Mouse (Mus musculus) midbrain, embryonic 11.5 days (tissue): ENCODE data around the gene Dop1a. TPM values are rescaled to one million over a fixed set of nuclear protein-coding genes. Genes with fewer than 3 reads are reported as not detected.
A peak's percentile ranks its signal among the peaks of the same experiment; 100 is the strongest.

Source experiments
- ATAC-seq: fragments of 200-750 bp; cut with Nextera tagmentation; 2 replicates; pipeline ENCODE4 v1.8.0; 2017; ENCODE audit warnings: moderate TSS enrichment, moderate library complexity; ENCODE audit not compliant: low FRiP score
- DNase-seq: peaks from one replicate; pipeline ENCODE4 v3.0.0; 2015; ENCODE audit warnings: low spot score; ENCODE audit errors: missing footprints
- H3K27ac ChIP-seq: fragments of 300-500 bp; sonication (generic); 2 replicates; pipeline ENCODE4 v1.5.1; 2014; ENCODE audit warnings: low read depth, low read length
- H3K27me3 ChIP-seq: fragments of 300-500 bp; sonication (generic); 2 replicates; pipeline ENCODE4 v1.6.1; 2014; ENCODE audit warnings: mild to moderate bottlenecking, low read length, moderate library complexity, mixed read lengths; ENCODE audit not compliant: control insufficient read depth, insufficient read depth
- H3K36me3 ChIP-seq: fragments of 300-500 bp; sonication (generic); 2 replicates; pipeline ENCODE4 v1.6.1; 2014; ENCODE audit warnings: mild to moderate bottlenecking, low read length, moderate library complexity, mixed read lengths; ENCODE audit not compliant: control insufficient read depth, insufficient read depth
- H3K4me1 ChIP-seq: fragments of 300-500 bp; sonication (generic); 2 replicates; pipeline ENCODE4 v1.6.1; 2014; ENCODE audit warnings: low read length; ENCODE audit not compliant: control insufficient read depth, insufficient read depth
- H3K4me2 ChIP-seq: fragments of 300-500 bp; sonication (generic); 2 replicates; pipeline ENCODE4 v1.6.1; 2014; ENCODE audit warnings: mild to moderate bottlenecking, moderate library complexity
- H3K4me3 ChIP-seq: fragments of 300-500 bp; sonication (generic); 2 replicates; pipeline ENCODE4 v1.5.1; 2014; ENCODE audit warnings: low read depth, low read length
- H3K9ac ChIP-seq: fragments of 300-500 bp; sonication (generic); 2 replicates; pipeline ENCODE4 v1.6.1; 2014; ENCODE audit warnings: low read length
- H3K9me3 ChIP-seq: fragments of 300-500 bp; sonication (generic); 2 replicates; pipeline ENCODE4 v1.6.1; 2016; ENCODE audit warnings: low read length; ENCODE audit not compliant: control insufficient read depth
- WGBS: fragments of 180-500 bp; shearing (Covaris S2); extraction: QIAGEN DNeasy Blood & Tissue Kit; methylation state at CpG from one replicate; pipeline ENCODE4 v1.1.7; 2014; 5-methylcytosine and 5-hydroxymethylcytosine counted together
- polyA plus RNA-seq: library from polyadenylated mRNA; unstranded; fragments of >200 nt; fragmentation: Nextera tagmentation; extraction: Ambion mirVana; gene quantifications from 2 replicates; pipeline ENCODE4 v1.2.1, GENCODE M21; 2014

Gene Dop1a
- polyA plus RNA-seq, 1 experiment from 2014 or later: 15.3 TPM

DNA sequence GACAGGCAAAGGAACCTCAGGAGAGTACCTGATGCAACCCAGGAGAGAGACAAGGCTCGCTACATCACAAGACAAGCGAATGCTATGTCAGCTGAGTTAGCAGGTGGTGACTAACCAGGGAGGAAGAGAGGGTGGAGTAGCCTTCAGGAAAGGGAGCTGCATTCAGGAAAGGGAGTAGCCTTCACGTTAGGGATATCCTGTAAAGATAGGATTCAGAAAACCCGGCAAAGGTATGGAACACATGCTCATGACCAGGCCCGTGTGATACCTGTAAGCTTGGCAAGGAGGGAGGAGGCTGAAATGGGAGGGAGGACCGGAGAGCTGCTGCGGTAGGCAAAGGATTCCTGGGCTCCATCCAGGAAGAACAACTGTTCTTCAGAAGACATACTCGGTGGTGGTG is 19.5 kb upstream of the Dop1a start:
- Histone ChIP-seq H3K4me1 (peaks cover 5% of the 10 kb centered on the region; the same call in 1 of the 2 replicates), H3K4me2 (no peak overlapping the region), H3K4me3 (no peak overlapping the region), H3K9me3 (no peaks in the 10 kb centered on the region; the same call in 1 of the 2 replicates), H3K36me3 (no peaks in the 10 kb centered on the region), H3K9ac (no peak overlapping the region), H3K27ac (no peak overlapping the region), H3K27me3 (no peaks in the 10 kb centered on the region; the same call in 1 of the 2 replicates)
- ATAC-seq (no peak), DNase-seq (no peak)
- WGBS: 92% methylated on average over 8 of the region's 8 CpGs

DNA sequence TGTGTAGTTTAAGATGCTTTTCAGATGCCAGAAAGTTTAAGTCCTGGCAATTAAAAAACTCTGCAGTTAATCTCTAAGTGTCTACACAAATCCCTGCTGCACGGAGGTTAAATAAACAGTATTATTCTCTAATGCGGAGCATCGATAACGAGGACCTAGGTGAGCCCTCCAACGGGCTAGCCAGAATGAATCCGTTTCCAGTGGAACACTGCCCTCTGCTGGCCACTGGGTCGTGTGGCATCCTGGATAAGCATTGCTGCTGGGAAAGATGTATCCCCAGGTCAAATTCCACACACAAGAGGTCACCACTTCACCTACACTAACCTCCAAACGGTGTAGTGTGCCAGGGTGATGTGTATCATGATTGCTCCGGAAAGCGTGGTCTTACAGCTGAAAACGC is 17.4 kb upstream of the Dop1a start:
- WGBS: 6% methylated on average over 11 of the region's 11 CpGs
- Histone ChIP-seq H3K9ac (no peak overlapping the region), H3K27ac (no peak overlapping the region), H3K27me3 (no peaks in the 10 kb centered on the region; the same call in 1 of the 2 replicates), H3K4me1 (peaks cover 5% of the 10 kb centered on the region; the same call in 1 of the 2 replicates), H3K4me3 (no peak overlapping the region), H3K36me3 (no peaks in the 10 kb centered on the region), H3K4me2 (no peak overlapping the region), H3K9me3 (no peaks in the 10 kb centered on the region; the same call in 1 of the 2 replicates)
- ATAC-seq (peak; percentile 70), DNase-seq (peak; percentile 98)

DNA sequence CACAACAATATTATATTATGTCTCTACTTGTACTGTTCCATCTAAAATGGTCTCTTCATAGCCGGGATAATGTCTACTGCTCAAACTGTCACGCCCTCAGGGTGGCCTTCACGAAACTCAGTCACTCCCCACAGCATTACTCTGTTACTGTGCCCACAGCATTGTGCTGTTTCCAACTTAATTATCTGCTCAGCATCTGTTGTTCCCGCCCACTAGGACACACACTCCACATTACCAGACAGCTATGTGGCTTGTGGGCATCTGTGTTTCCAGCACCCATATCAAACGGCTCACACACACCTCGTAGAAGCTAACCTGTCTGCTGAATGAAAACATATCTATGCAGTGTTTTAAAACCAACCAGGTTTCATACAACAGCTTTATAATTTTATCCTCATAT is 15.9 kb upstream of the Dop1a start:
- Histone ChIP-seq H3K36me3 (no peaks in the 10 kb centered on the region), H3K4me2 (no peak overlapping the region), H3K27ac (no peak overlapping the region), H3K9ac (no peak overlapping the region), H3K4me3 (no peak overlapping the region), H3K4me1 (peaks cover 5% of the 10 kb centered on the region; the same call in 1 of the 2 replicates), H3K27me3 (no peaks in the 10 kb centered on the region; the same call in 1 of the 2 replicates), H3K9me3 (no peaks in the 10 kb centered on the region)
- WGBS: 51% methylated on average over 6 of the region's 6 CpGs
- DNase-seq: peak; percentile 84
- 0 out of 2 replicates have a peak, but pooled peaks have one; percentile 10 for ATAC-seq

DNA sequence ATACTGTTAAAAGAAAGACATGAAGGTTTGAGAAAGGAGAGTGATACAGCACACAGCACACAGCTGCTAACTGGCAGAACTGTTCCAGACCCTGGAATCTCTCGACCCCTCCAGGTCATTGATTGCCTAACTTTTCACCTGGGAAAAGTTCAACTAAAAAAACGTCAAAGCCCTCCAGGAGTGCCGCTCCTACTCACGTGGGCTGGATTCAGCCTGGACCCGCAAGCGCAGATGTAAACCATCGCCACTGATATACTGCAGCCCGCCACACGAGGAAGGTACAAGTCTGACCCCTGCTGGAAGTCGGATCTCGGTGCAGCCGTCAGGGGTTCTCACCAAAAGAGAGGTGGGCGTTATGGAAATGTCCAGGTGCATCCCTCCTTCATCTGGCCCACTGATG is 15.3 kb upstream of the Dop1a start:
- Histone ChIP-seq H3K4me3 (no peak overlapping the region), H3K4me1 (peaks cover 5% of the 10 kb centered on the region; the same call in 1 of the 2 replicates), H3K27me3 (no peaks in the 10 kb centered on the region; the same call in 1 of the 2 replicates), H3K4me2 (0 out of 2 replicates have a peak overlapping the region, but pooled peaks have one; percentile 12), H3K36me3 (no peaks in the 10 kb centered on the region), H3K9me3 (no peaks in the 10 kb centered on the region), H3K9ac (no peak overlapping the region), H3K27ac (no peak overlapping the region)
- under 1% methylated on average over 13 of the region's 13 CpGs for WGBS
- peak; percentile 94 for DNase-seq
- ATAC-seq: peak; percentile 82

DNA sequence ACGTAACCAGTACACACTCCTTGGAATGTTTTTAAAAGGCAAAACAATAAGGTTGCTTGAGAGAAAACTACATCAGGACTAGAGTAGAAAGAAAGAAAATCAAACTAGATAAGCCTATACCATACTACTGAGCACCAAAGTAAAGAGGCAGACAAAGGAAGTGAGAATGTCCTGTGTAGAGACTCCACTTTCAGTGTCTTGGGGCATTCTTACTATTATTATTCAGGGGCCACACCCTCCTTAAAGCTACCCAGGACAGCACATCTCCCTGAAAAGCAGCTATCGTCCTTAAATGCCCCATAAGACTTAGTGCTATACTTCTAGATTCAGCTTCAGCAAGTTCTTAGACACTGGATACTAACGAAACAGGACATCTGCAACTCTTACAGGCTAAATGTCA is 13.3 kb upstream of the Dop1a start:
- Histone ChIP-seq H3K4me2 (no peak overlapping the region), H3K4me3 (no peak overlapping the region), H3K27ac (no peak overlapping the region), H3K9me3 (no peaks in the 10 kb centered on the region), H3K9ac (no peak overlapping the region), H3K27me3 (no peaks in the 10 kb centered on the region), H3K4me1 (peaks cover 5% of the 10 kb centered on the region; the same call in 1 of the 2 replicates), H3K36me3 (no peaks in the 10 kb centered on the region)
- WGBS: 80% methylated on average over 3 of the region's 3 CpGs
- DNase-seq (no peak), ATAC-seq (no peak)

DNA sequence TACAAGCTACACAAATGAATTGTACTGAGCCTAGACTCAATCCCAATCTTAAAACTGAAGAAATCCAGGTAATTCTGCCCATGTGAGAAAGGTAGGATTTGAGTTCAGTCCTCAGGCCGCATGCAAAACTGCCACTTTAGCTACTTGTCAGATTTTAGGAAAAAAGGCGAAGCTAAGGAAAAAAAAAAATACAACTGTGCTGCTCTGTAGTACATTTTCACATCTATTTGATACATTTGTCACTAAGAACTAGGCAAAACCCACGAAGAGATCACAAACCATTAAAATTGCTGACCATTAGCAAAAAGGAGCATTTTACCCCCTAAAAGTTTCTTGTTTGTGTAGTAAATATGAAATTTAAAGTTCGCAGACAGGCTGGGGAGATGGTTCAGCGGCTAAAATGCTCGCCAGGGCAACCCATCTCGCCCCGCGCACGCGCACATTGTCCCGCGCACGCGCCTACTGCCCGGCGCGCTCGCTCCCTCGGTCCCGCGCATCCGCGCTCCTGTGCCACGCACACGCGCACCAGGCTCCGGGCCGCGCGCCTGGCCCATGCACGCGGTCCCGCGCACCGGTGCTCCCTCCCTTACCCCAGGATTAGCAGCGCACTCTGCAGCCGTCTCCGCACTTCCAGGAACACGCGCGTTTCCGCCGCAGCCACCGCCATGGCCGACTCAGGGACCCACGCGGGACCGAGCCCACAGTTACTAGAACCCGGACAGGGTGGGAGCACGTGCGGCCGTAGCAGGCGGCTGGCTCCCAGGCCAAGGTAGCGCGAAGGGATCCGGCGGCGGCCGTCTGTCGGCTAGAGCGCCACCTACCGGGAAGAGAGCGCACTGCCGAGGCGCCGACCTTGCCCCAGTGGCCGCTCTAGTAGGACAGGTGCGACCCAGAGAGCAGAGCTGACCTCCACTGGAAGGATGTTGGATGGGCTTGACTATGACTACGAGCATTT is 2.5 kb upstream of the Dop1a start, which contains the start of gene Ube2cbp:
TSS of gene Ube2cbp (minus strand) at position 800 of the 955 bp plus-strand sequence.
- Histone ChIP-seq H3K4me1 (peaks cover 3% of the 10 kb centered on the region; the same call in 1 of the 2 replicates), H3K27ac (no peak within 1 kb of the TSS; the same call in 1 of the 2 replicates), H3K9me3 (no peaks in the 10 kb centered on the region), H3K4me3 (peak within 1 kb of the TSS; percentile 61), H3K27me3 (peaks cover 7% of the 10 kb centered on the region; the same call in 1 of the 2 replicates), H3K36me3 (no peaks in the 10 kb centered on the region), H3K4me2 (peak within 1 kb of the TSS; percentile 63), H3K9ac (peak within 1 kb of the TSS; percentile 84)
- ATAC-seq (peak; percentile 83), DNase-seq (peak; percentile 99)
- WGBS: 2% methylated on average over 70 of the region's 70 CpGs

DNA sequence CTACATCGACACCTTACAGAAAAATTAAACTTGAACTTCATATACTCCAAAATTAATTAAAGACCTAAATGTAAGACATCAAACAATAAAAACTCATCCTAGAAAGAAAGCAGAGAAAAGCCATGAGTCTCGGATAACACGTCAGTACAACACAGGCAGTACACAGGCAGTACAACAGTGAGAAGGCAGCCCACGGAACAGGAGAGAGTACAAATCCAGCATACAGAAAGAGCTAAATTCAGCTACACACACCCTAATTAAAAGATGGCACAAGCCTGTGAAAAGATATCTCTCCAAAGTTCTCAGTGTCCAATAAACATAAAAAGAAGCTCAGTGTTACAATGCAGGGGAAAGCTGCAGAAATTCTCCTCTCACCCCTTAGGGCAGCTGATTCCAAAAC is 9.0 kb downstream of the Dop1a start:
- 93% methylated on average over 4 of the region's 4 CpGs for WGBS
- H3K27ac ChIP-seq: no peak overlapping the region
- DNase-seq (no peak), ATAC-seq (no peak)
- no peaks in the 10 kb centered on the region for H3K36me3 ChIP-seq
- H3K4me2 ChIP-seq: no peak overlapping the region
- no peaks in the 10 kb centered on the region for H3K9me3 ChIP-seq
- no peaks in the 10 kb centered on the region for H3K27me3 ChIP-seq
- no peak overlapping the region for H3K4me3 ChIP-seq
- H3K9ac ChIP-seq: no peak overlapping the region
- H3K4me1 ChIP-seq: no peaks in the 10 kb centered on the region

DNA sequence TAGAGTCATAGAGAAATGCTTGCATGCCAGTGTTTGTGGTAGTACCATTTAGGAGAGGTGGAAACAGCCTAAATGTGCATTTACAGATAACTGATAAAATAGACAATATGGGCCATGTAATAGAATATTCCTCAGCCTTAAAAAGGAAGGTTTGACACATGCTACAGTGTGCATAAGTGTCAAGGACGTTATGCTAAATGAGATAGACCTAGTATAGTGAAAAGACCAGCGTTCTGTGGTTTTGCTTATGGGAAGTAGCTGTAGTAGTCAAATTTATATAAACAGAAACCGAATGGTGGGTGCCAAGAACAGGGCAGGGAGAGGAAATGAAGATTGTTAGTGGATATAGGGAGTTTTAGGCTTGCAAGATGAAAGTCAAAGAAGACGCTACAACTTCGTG is 9.8 kb downstream of the Dop1a start:
- no peak for ATAC-seq
- Histone ChIP-seq H3K9me3 (no peaks in the 10 kb centered on the region), H3K9ac (no peak overlapping the region), H3K27ac (no peak overlapping the region), H3K27me3 (no peaks in the 10 kb centered on the region), H3K4me3 (no peak overlapping the region), H3K4me1 (no peaks in the 10 kb centered on the region), H3K4me2 (no peak overlapping the region), H3K36me3 (no peaks in the 10 kb centered on the region)
- no peak for DNase-seq
- 86% methylated on average over 5 of the region's 5 CpGs for WGBS
